Mouse (Mus musculus): ENCODE results near the gene 4930432M17Rik. TPM values are rescaled to one million over a fixed set of nuclear protein-coding genes. Genes with fewer than 3 reads are reported as not detected.

The 4930432M17Rik gene
- polyA plus RNA-seq, 1 experiment: not detected

DNA sequence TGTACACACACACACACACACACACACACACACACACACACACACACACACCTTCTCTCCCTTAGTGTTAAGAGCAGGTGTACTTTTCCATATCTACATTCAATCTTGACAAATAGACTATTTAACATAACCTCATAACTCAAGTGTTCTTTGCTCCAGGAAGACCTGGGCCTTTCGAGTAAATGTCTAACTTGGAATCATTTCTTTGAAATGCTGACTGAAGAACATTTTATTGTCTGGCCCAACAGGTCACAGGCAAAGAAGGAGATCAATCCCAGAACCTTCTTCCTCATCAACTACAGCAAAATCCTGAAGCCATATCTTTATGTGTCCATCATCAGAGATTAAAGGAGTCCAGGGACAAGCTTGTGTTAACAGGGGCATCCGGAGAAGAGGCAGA lies 43.9 kb downstream of the 4930432M17Rik start:
- H3K4me2 ChIP-seq (ENCODE audit: low read depth): no peak overlapping the region
- H3K4me3 ChIP-seq: no peak overlapping the region
- no peaks in the 10 kb centered on the region for H3K36me3 ChIP-seq (ENCODE audit: control insufficient read depth, insufficient read depth)
- H3K27me3 ChIP-seq (ENCODE audit: control insufficient read depth, insufficient read depth, insufficient read length): no peaks in the 10 kb centered on the region
- no peaks in the 10 kb centered on the region for H3K79me2 ChIP-seq (ENCODE audit: control insufficient read depth, insufficient read depth)
- no peak overlapping the region for H3ac ChIP-seq (ENCODE audit: control insufficient read depth, insufficient read length)
- no peak for TF ChIP-seq MYOD1 (IDR thresholded peaks at IDR 0.05; ENCODE audit: control insufficient read depth in 1 of 3, insufficient read length in 2 of 3, low read depth in 2 of 3)
- TF ChIP-seq CEBPB (IDR thresholded peaks at IDR 0.05; ENCODE audit: insufficient read depth, poor library complexity, severe bottlenecking): no peak
- no peak for TF ChIP-seq POLR2A (IDR thresholded peaks at IDR 0.05; ENCODE audit: insufficient read length, low read depth)
- no peak for TF ChIP-seq MAX (IDR thresholded peaks at IDR 0.05; ENCODE audit: low read depth)
- TF ChIP-seq USF1 (IDR thresholded peaks at IDR 0.05; ENCODE audit: low read depth): no peak
- TF ChIP-seq POLR2AphosphoS2 (IDR thresholded peaks at IDR 0.05; ENCODE audit: insufficient read length, low read depth): no peak
- no peak for TF ChIP-seq TCF12 (IDR thresholded peaks at IDR 0.05; ENCODE audit: insufficient read depth, poor library complexity, severe bottlenecking)
- no peak for TF ChIP-seq E2F4 (IDR thresholded peaks at IDR 0.05; ENCODE audit: insufficient read depth)
- TF ChIP-seq MYOG (IDR thresholded peaks at IDR 0.05; ENCODE audit: control insufficient read depth in 1 of 3, insufficient read depth in 1 of 3, insufficient read length in 2 of 3, low read depth in 2 of 3): no peak
- TF ChIP-seq REST (IDR thresholded peaks at IDR 0.05; ENCODE audit: insufficient read depth, insufficient read length): no peak
- TF ChIP-seq TCF3 (IDR thresholded peaks at IDR 0.05; ENCODE audit: insufficient read length, low read depth): no peak
- no peak for TF ChIP-seq SRF (IDR thresholded peaks at IDR 0.05; ENCODE audit: control insufficient read depth, insufficient read length, low read depth)

DNA sequence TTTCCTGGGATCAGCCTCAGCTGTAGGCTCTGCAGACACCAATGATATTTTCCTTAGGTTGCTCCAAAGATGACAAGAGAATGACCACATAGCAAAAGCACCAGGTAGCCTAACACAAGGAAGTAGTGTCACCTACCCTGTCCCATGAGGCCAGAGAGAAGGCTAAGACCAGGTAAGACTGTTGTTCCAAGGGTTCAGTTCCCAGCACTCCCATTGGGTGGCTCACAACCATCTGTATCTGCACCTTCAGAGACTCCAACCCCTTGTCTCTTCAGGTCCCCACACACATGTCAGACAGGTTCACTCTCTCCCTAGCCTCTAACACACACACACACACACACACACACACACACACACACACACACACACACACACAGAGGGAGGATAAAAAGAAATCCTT lies 44.8 kb downstream of the 4930432M17Rik start:
- Histone ChIP-seq H3K27me3 (ENCODE audit: control insufficient read depth, insufficient read depth, insufficient read length) (no peaks in the 10 kb centered on the region), H3K36me3 (ENCODE audit: control insufficient read depth, insufficient read depth) (no peaks in the 10 kb centered on the region), H3K4me3 (no peak overlapping the region), H3K4me2 (ENCODE audit: low read depth) (no peak overlapping the region), H3K79me2 (ENCODE audit: control insufficient read depth, insufficient read depth) (no peaks in the 10 kb centered on the region), H3ac (ENCODE audit: control insufficient read depth, insufficient read length) (no peak overlapping the region)
- TF ChIP-seq MYOG (IDR thresholded peaks at IDR 0.05; ENCODE audit: control insufficient read depth in 1 of 3, insufficient read depth in 1 of 3, insufficient read length in 2 of 3, low read depth in 2 of 3): no peak
- no peak for TF ChIP-seq POLR2A (IDR thresholded peaks at IDR 0.05; ENCODE audit: insufficient read length, low read depth)

DNA sequence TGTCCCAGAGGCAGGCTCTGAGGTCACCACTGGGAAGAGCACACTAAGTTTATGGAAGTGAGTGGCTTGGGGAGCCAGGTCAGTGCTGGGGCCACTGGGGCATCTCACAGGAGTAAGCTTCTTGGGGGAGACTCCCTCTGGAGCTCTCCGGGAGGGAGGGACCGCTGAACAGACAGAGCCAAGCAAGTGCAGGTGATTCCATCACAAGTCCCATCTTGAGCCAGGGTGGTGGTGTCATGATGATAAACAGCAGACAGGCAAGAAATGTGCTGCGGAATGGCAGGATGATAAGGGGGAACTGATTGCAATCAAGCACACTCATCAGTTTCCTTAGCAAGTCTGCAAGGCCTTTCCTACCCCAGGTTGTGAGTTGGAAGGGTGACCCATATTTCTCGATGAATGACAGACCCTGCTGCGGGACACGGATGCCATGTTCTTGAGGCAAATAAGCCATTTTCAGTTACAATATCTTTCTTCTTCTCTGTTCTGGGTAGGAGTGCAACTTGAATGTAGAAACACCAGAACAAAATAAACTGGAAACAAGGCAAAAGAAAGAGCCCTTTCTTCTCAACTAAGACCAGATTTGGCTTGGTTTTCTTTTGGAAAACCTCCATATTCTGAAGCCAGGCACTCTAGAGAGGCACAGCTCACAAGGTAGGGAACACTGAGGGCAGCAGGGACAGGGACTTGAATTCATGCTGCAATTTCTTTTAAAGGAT lies 45.3 kb downstream of the 4930432M17Rik start:
- H3ac ChIP-seq (ENCODE audit: control insufficient read depth, insufficient read length): no peak overlapping the region
- no peaks in the 10 kb centered on the region for H3K79me2 ChIP-seq (ENCODE audit: control insufficient read depth, insufficient read depth)
- H3K27me3 ChIP-seq (ENCODE audit: control insufficient read depth, insufficient read depth, insufficient read length): no peaks in the 10 kb centered on the region
- H3K4me3 ChIP-seq: no peak overlapping the region
- H3K36me3 ChIP-seq (ENCODE audit: control insufficient read depth, insufficient read depth): no peaks in the 10 kb centered on the region
- H3K4me2 ChIP-seq (ENCODE audit: low read depth): no peak overlapping the region
- TF ChIP-seq TCF12 (IDR thresholded peaks at IDR 0.05; ENCODE audit: insufficient read depth, poor library complexity, severe bottlenecking): no peak
- TF ChIP-seq MAX (IDR thresholded peaks at IDR 0.05; ENCODE audit: low read depth): no peak
- TF ChIP-seq TCF3 (IDR thresholded peaks at IDR 0.05; ENCODE audit: insufficient read length, low read depth): no peak
- no peak for TF ChIP-seq POLR2A (IDR thresholded peaks at IDR 0.05; ENCODE audit: insufficient read length, low read depth)
- TF ChIP-seq SRF (IDR thresholded peaks at IDR 0.05; ENCODE audit: control insufficient read depth, insufficient read length, low read depth): no peak
- TF ChIP-seq USF1 (IDR thresholded peaks at IDR 0.05; ENCODE audit: low read depth): no peak
- TF ChIP-seq CEBPB (IDR thresholded peaks at IDR 0.05; ENCODE audit: insufficient read depth, poor library complexity, severe bottlenecking): no peak
- TF ChIP-seq MYOD1 (IDR thresholded peaks at IDR 0.05; ENCODE audit: control insufficient read depth in 1 of 3, insufficient read length in 2 of 3, low read depth in 2 of 3): no peak
- TF ChIP-seq REST (IDR thresholded peaks at IDR 0.05; ENCODE audit: insufficient read depth, insufficient read length): no peak
- no peak for TF ChIP-seq POLR2AphosphoS2 (IDR thresholded peaks at IDR 0.05; ENCODE audit: insufficient read length, low read depth)
- no peak for TF ChIP-seq MYOG (IDR thresholded peaks at IDR 0.05; ENCODE audit: control insufficient read depth in 1 of 3, insufficient read depth in 1 of 3, insufficient read length in 2 of 3, low read depth in 2 of 3)
- no peak for TF ChIP-seq E2F4 (IDR thresholded peaks at IDR 0.05; ENCODE audit: insufficient read depth)

DNA sequence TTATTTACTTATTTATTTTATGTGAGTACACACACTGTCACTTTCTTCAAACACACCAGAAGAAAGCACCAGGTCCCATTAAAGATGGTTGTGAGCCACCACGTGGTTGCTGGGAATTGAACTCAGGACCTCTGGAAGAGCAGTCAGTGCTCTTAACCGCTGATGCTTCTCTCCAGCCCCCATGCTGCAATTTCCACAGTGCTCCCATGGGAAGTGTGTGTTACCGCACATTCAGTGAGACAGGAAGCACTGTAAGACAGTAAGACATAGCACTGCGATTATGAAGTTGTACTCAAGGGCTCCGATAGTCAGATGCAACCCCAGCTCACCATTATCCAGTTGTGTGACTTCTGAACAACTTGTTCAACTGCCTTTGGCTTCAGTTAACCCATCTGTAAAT lies 45.9 kb downstream of the 4930432M17Rik start:
- Histone ChIP-seq H3ac (ENCODE audit: control insufficient read depth, insufficient read length) (no peak overlapping the region), H3K36me3 (ENCODE audit: control insufficient read depth, insufficient read depth) (no peaks in the 10 kb centered on the region), H3K79me2 (ENCODE audit: control insufficient read depth, insufficient read depth) (no peaks in the 10 kb centered on the region), H3K4me3 (no peak overlapping the region), H3K27me3 (ENCODE audit: control insufficient read depth, insufficient read depth, insufficient read length) (no peaks in the 10 kb centered on the region), H3K4me2 (ENCODE audit: low read depth) (no peak overlapping the region)
- TF ChIP-seq SRF (IDR thresholded peaks at IDR 0.05; ENCODE audit: control insufficient read depth, insufficient read length, low read depth) (no peak), MYOG (IDR thresholded peaks at IDR 0.05; ENCODE audit: control insufficient read depth in 1 of 3, insufficient read depth in 1 of 3, insufficient read length in 2 of 3, low read depth in 2 of 3) (no peak), CEBPB (IDR thresholded peaks at IDR 0.05; ENCODE audit: insufficient read depth, poor library complexity, severe bottlenecking) (no peak), MAX (IDR thresholded peaks at IDR 0.05; ENCODE audit: low read depth) (no peak), REST (IDR thresholded peaks at IDR 0.05; ENCODE audit: insufficient read depth, insufficient read length) (no peak), POLR2A (IDR thresholded peaks at IDR 0.05; ENCODE audit: insufficient read length, low read depth) (no peak), USF1 (IDR thresholded peaks at IDR 0.05; ENCODE audit: low read depth) (no peak), TCF12 (IDR thresholded peaks at IDR 0.05; ENCODE audit: insufficient read depth, poor library complexity, severe bottlenecking) (no peak), E2F4 (IDR thresholded peaks at IDR 0.05; ENCODE audit: insufficient read depth) (no peak), POLR2AphosphoS2 (IDR thresholded peaks at IDR 0.05; ENCODE audit: insufficient read length, low read depth) (no peak), MYOD1 (IDR thresholded peaks at IDR 0.05; ENCODE audit: control insufficient read depth in 1 of 3, insufficient read length in 2 of 3, low read depth in 2 of 3) (no peak)
